8 mouse cellular contexts compared by ENCODE assay signal in genomic region chr2:26324917-26325316, GRCm38 (mm10). TPM values are rescaled to one million over a fixed set of nuclear protein-coding genes. Genes with fewer than 3 reads are reported as not detected.
DNase-seq lines count a peak whose midpoint lies in the region; ATAC-seq and TF ChIP-seq lines count a peak whose summit lies in the region.

No protein-coding gene starts in this region.

- TF ChIP-seq POLR2A in MEL (IDR thresholded peaks at IDR 0.05; ENCODE audit: control insufficient read depth in 1 of 2, insufficient read depth in 1 of 2, low read depth in 1 of 2, low read length in 2 of 2, poor library complexity in 1 of 2), result no peak

- no peak for TF ChIP-seq EP300 in MEL (IDR thresholded peaks at IDR 0.05; ENCODE audit: low read depth in 1 of 2, low read length in 2 of 2)

- H3K27ac ChIP-seq in kidney, embryonic 14.5 days (ENCODE audit: low read depth, low read length), result no peak overlapping the region
- H3K27ac ChIP-seq in MEL (ENCODE audit: control insufficient read depth, low read depth, low read length), result no peak overlapping the region
- no peak overlapping the region for H3K27ac ChIP-seq in embryonic facial prominence, embryonic 10.5 days (replicated peaks)

- H3K27me3 ChIP-seq in kidney, embryonic 14.5 days (ENCODE audit: control insufficient read depth, insufficient read depth, low read length), result no peaks in the 10 kb centered on the region
- H3K27me3 ChIP-seq in MEL (ENCODE audit: control insufficient read depth in 1 of 2, insufficient read depth in 2 of 2, low read length in 2 of 2), result no peaks in the 10 kb centered on the region
- H3K27me3 ChIP-seq in embryonic facial prominence, embryonic 10.5 days (replicated peaks; ENCODE audit: low read depth, poor library complexity, severe bottlenecking), result no peaks in the 10 kb centered on the region

- WGBS in kidney, embryonic 14.5 days, result 92% methylated on average over 2 of the region's 2 CpGs
- 86% methylated on average over 2 of the region's 2 CpGs for WGBS in embryonic facial prominence, embryonic 10.5 days

- H3K36me3 ChIP-seq in kidney, embryonic 14.5 days (ENCODE audit: control insufficient read depth, insufficient read depth, low read length), result peaks cover 66% of the 10 kb centered on the region
- no peaks in the 10 kb centered on the region for H3K36me3 ChIP-seq in MEL (ENCODE audit: control insufficient read depth in 1 of 2, insufficient read depth in 2 of 2, low read length in 2 of 2)
- peaks cover 95% of the 10 kb centered on the region for H3K36me3 ChIP-seq in embryonic facial prominence, embryonic 10.5 days (replicated peaks)

- H3K9ac ChIP-seq in kidney, embryonic 14.5 days (ENCODE audit: low read depth, low read length), result no peak overlapping the region
- H3K9ac ChIP-seq in MEL (ENCODE audit: control insufficient read depth, low read depth, low read length, poor library complexity, severe bottlenecking), result no peak overlapping the region

- H3K9me3 ChIP-seq in kidney, embryonic 14.5 days (ENCODE audit: control insufficient read depth, low read length), result no peaks in the 10 kb centered on the region
- no peaks in the 10 kb centered on the region for H3K9me3 ChIP-seq in MEL (replicated peaks; ENCODE audit: insufficient read depth, low read length)
- H3K9me3 ChIP-seq in embryonic facial prominence, embryonic 10.5 days, result no peaks in the 10 kb centered on the region

- H3K4me2 ChIP-seq in kidney, embryonic 14.5 days (replicated peaks; ENCODE audit: low read depth, low read length), result no peak overlapping the region

- ATAC-seq in kidney, embryonic 14.5 days (ENCODE audit: low FRiP score, low TSS enrichment), result no peak

- H3K79me2 ChIP-seq in MEL (ENCODE audit: control insufficient read depth, insufficient read depth, low read length, poor library complexity), result no peaks in the 10 kb centered on the region

- peak; percentile 58 for TF ChIP-seq RAD21 in MEL (IDR thresholded peaks at IDR 0.05; ENCODE audit: low read depth, low read length)

- DNase-seq in kidney, adult 9 months, result peak; percentile 61
- peak; percentile 40 for DNase-seq in A20 (ENCODE audit: low read depth, low spot score)
- peak; percentile 43 for DNase-seq in MEL (ENCODE audit: low read depth, low spot score)
- DNase-seq in heart, postnatal 4 days, result peak; percentile 69
- DNase-seq in embryonic facial prominence, embryonic 10.5 days (ENCODE audit: low spot score), result no peak
- no peak for DNase-seq in urinary bladder, postnatal 10 days (ENCODE audit: low spot score)
- no peak for DNase-seq in T-cell, adult 2 months (ENCODE audit: low spot score)

- H3K4me1 ChIP-seq in kidney, embryonic 14.5 days (ENCODE audit: control insufficient read depth, insufficient read depth, low read length), result no peaks in the 10 kb centered on the region
- H3K4me1 ChIP-seq in MEL (ENCODE audit: control insufficient read depth in 1 of 2, insufficient read depth in 2 of 2, low read length in 2 of 2), result no peaks in the 10 kb centered on the region; a peak in 1 of 4 replicates
- peaks cover 15% of the 10 kb centered on the region for H3K4me1 ChIP-seq in embryonic facial prominence, embryonic 10.5 days

- TF ChIP-seq CTCF in MEL (IDR thresholded peaks at IDR 0.05 in 2 of 3, conservative IDR thresholded peaks at IDR 0.05 in 1 of 3; ENCODE audit: control insufficient read depth in 1 of 3, insufficient read depth in 1 of 3, low read depth in 2 of 3, low read length in 3 of 3, poor library complexity in 1 of 3, severe bottlenecking in 1 of 3), result peak; percentile 35 to 61 (median 41); a peak in 5 of 6 replicates

- no peak overlapping the region for H3K4me3 ChIP-seq in kidney, embryonic 14.5 days (ENCODE audit: low read length)
- H3K4me3 ChIP-seq in MEL (ENCODE audit: control insufficient read depth in 1 of 2, insufficient read depth in 1 of 2, low read depth in 2 of 2, low read length in 2 of 2), result no peak overlapping the region
- no peak overlapping the region for H3K4me3 ChIP-seq in embryonic facial prominence, embryonic 10.5 days

TF ChIP-seq in MEL, 35 proteins besides CTCF, POLR2A, EP300 and RAD21:
- TF ChIP-seq SMC3 (IDR thresholded peaks at IDR 0.05; ENCODE audit: low read depth, low read length), result peak; percentile 53
- TF ChIP-seq ZC3H11A (IDR thresholded peaks at IDR 0.05; ENCODE audit: low read depth, low read length), result peak; percentile 30; the same call in 1 of the 2 replicates
- no peak for TF ChIP-seq USF1 (IDR thresholded peaks at IDR 0.05; ENCODE audit: low read depth, low read length)
TF ChIP-seq in MEL: peak in this region for 2.

RNA-seq across cellular contexts. Expression of gene Gpsm1, which starts 9.6 kb away (rescaled TPM):
- polyA plus RNA-seq in kidney, embryonic 14.5 days (2014; fragmentation: Nextera tagmentation; extraction: Ambion mirVana), result 25.7 and 27.1 TPM in 2 replicates
- 1.4 and 1.7 TPM in 2 replicates for total RNA-seq in MEL (2012; rRNA removed)
- polyA plus RNA-seq in MEL (2012; ENCODE audit: insufficient read depth in 1 of 2, insufficient read length in 2 of 2, low read depth in 1 of 2, low replicate concordance in 2 of 2, missing spikeins in 1 of 2), result 1 to 10 TPM in 1 of 2 experiments, not detected in 1; 6.9 TPM
- total RNA-seq in heart, postnatal 4 days (2021), result 100 to 1,000 TPM; 142 to 153 TPM
- polyA plus RNA-seq in embryonic facial prominence, embryonic 10.5 days (2016; fragmentation: Nextera tagmentation; extraction: Ambion mirVana), result 96.7 and 97.2 TPM in 2 replicates

RNA-seq across cellular contexts. Expression of gene Dnlz, which starts 27.0 kb away (rescaled TPM):
- polyA plus RNA-seq in kidney, embryonic 14.5 days (2014; fragmentation: Nextera tagmentation; extraction: Ambion mirVana), result 27.4 and 33.3 TPM in 2 replicates
- 17.4 and 21.8 TPM in 2 replicates for total RNA-seq in MEL (2012; rRNA removed)
- 10 to 100 TPM in 1 of 2 experiments, not detected in 1; 27.7 TPM for polyA plus RNA-seq in MEL (2012; ENCODE audit: insufficient read depth in 1 of 2, insufficient read length in 2 of 2, low read depth in 1 of 2, low replicate concordance in 2 of 2, missing spikeins in 1 of 2)
- 10 to 100 TPM; 16.1 to 16.6 TPM for total RNA-seq in heart, postnatal 4 days (2021)
- 31.5 and 32.2 TPM in 2 replicates for polyA plus RNA-seq in embryonic facial prominence, embryonic 10.5 days (2016; fragmentation: Nextera tagmentation; extraction: Ambion mirVana)

RNA-seq across cellular contexts. Expression of gene Ccdc187, which starts 30.6 kb away (rescaled TPM):
- 0.04 TPM in 1 of 2 replicates, not detected in the other for polyA plus RNA-seq in kidney, embryonic 14.5 days (2014; fragmentation: Nextera tagmentation; extraction: Ambion mirVana)
- total RNA-seq in MEL (2012; rRNA removed), result not detected in 2 replicates
- not detected for polyA plus RNA-seq in MEL (2012; ENCODE audit: insufficient read depth in 1 of 2, insufficient read length in 2 of 2, low read depth in 1 of 2, low replicate concordance in 2 of 2, missing spikeins in 1 of 2)
- under 1 TPM; 0.81 to 0.92 TPM for total RNA-seq in heart, postnatal 4 days (2021)
- polyA plus RNA-seq in embryonic facial prominence, embryonic 10.5 days (2016; fragmentation: Nextera tagmentation; extraction: Ambion mirVana), result 0.03 and 0.04 TPM in 2 replicates

RNA-seq across cellular contexts. Expression of gene Card9, which starts 35.8 kb away (rescaled TPM):
- polyA plus RNA-seq in kidney, embryonic 14.5 days (2014; fragmentation: Nextera tagmentation; extraction: Ambion mirVana), result 0.24 and 0.53 TPM in 2 replicates
- 0.16 and 0.35 TPM in 2 replicates for total RNA-seq in MEL (2012; rRNA removed)
- under 1 TPM in 1 of 2 experiments, not detected in 1; 0.72 TPM for polyA plus RNA-seq in MEL (2012; ENCODE audit: insufficient read depth in 1 of 2, insufficient read length in 2 of 2, low read depth in 1 of 2, low replicate concordance in 2 of 2, missing spikeins in 1 of 2)
- total RNA-seq in heart, postnatal 4 days (2021), result under 1 TPM; 0.60 to 0.95 TPM
- polyA plus RNA-seq in embryonic facial prominence, embryonic 10.5 days (2016; fragmentation: Nextera tagmentation; extraction: Ambion mirVana), result 0.87 and 0.96 TPM in 2 replicates

RNA-seq across cellular contexts. Expression of gene Snapc4, which starts 55.5 kb away (rescaled TPM):
- polyA plus RNA-seq in kidney, embryonic 14.5 days (2014; fragmentation: Nextera tagmentation; extraction: Ambion mirVana), result 24.6 and 29.3 TPM in 2 replicates
- 40.3 and 49.3 TPM in 2 replicates for total RNA-seq in MEL (2012; rRNA removed)
- 10 to 100 TPM in 1 of 2 experiments, not detected in 1; 57.6 TPM for polyA plus RNA-seq in MEL (2012; ENCODE audit: insufficient read depth in 1 of 2, insufficient read length in 2 of 2, low read depth in 1 of 2, low replicate concordance in 2 of 2, missing spikeins in 1 of 2)
- 10 to 100 TPM; 20.8 to 21.0 TPM for total RNA-seq in heart, postnatal 4 days (2021)
- 39.3 and 39.8 TPM in 2 replicates for polyA plus RNA-seq in embryonic facial prominence, embryonic 10.5 days (2016; fragmentation: Nextera tagmentation; extraction: Ambion mirVana)

Comparison
In these comparisons a context has a peak if more than half of its experiments do, and no peak if none do; other contexts are left out.
1. DNase-seq: peak in kidney, adult 9 months (single experiment), A20 (single experiment), MEL (single experiment) and heart, postnatal 4 days (single experiment); none in embryonic facial prominence, embryonic 10.5 days (single experiment), urinary bladder, postnatal 10 days (single experiment) and T-cell, adult 2 months (single experiment).